Mouse (Mus musculus) C2C12 (cell line): Measurements from ENCODE around the gene Lyrm4. TPM values are rescaled to one million over a fixed set of nuclear protein-coding genes. Genes with fewer than 3 reads are reported as not detected.

Source experiments
- H3K27me3 ChIP-seq: one replicate; pipeline ENCODE4 v1.6.1; 2011; ENCODE audit not compliant: control insufficient read depth, insufficient read depth, insufficient read length
- H3K36me3 ChIP-seq: one replicate; pipeline ENCODE4 v1.6.1; 2011; ENCODE audit not compliant: control insufficient read depth, insufficient read depth
- H3K4me3 ChIP-seq: one replicate; pipeline ENCODE4 v1.5.1; 2011; ENCODE audit warnings: mild to moderate bottlenecking, control low read depth; ENCODE audit not compliant: poor library complexity, insufficient read depth, severe bottlenecking
- H3K79me2 ChIP-seq: one replicate; pipeline ENCODE4 v1.6.1; 2011; ENCODE audit not compliant: control insufficient read depth, insufficient read depth
- H3K79me3 ChIP-seq: one replicate; pipeline ENCODE4 v1.6.1; 2011; ENCODE audit warnings: low read depth, control low read depth
- H3ac ChIP-seq: one replicate; pipeline ENCODE3; 2011; ENCODE audit warnings: low read depth; ENCODE audit not compliant: control insufficient read depth, insufficient read length
- CEBPB ChIP-seq: IDR thresholded peaks from one replicate; pipeline ENCODE4 v1.6.1; 2011; ENCODE audit warnings: low read depth, mild to moderate bottlenecking, control low read depth, moderate library complexity
- CTCF ChIP-seq: IDR thresholded peaks from one replicate; pipeline ENCODE4 v1.5.1; 2011; ENCODE audit not compliant: control insufficient read depth, insufficient read depth, insufficient read length
- FOSL1 ChIP-seq: IDR thresholded peaks from one replicate; pipeline ENCODE4 v1.8.0; 2011; ENCODE audit warnings: mild to moderate bottlenecking, low read length; ENCODE audit not compliant: poor library complexity, insufficient read depth, severe bottlenecking
- MAX ChIP-seq: IDR thresholded peaks from one replicate; pipeline ENCODE4 v1.6.1; 2011; ENCODE audit warnings: mild to moderate bottlenecking, control low read depth
- MYOD1 ChIP-seq: IDR thresholded peaks from one replicate; pipeline ENCODE4 v1.6.1; 2011; ENCODE audit warnings: low read depth; ENCODE audit not compliant: control insufficient read depth, insufficient read length
- MYOG ChIP-seq: IDR thresholded peaks from one replicate; pipeline ENCODE4 v1.6.1; 2011; ENCODE audit not compliant: control insufficient read depth, insufficient read length; ENCODE audit errors: extremely low read depth
- USF1 ChIP-seq: IDR thresholded peaks from one replicate; pipeline ENCODE4 v1.6.1; 2011; ENCODE audit warnings: low read depth, mild to moderate bottlenecking, control low read depth, moderate library complexity
- polyA plus RNA-seq: library from polyadenylated mRNA; unstranded; fragments of >200 nt; fragmentation: generic; extraction: Trizol; gene quantifications from one replicate; pipeline ENCODE4 v1.2.1, GENCODE M21; 2012; ENCODE audit warnings: missing spikeins

The Lyrm4 gene
- polyA plus RNA-seq, 1 experiment: 9.3 TPM

DNA sequence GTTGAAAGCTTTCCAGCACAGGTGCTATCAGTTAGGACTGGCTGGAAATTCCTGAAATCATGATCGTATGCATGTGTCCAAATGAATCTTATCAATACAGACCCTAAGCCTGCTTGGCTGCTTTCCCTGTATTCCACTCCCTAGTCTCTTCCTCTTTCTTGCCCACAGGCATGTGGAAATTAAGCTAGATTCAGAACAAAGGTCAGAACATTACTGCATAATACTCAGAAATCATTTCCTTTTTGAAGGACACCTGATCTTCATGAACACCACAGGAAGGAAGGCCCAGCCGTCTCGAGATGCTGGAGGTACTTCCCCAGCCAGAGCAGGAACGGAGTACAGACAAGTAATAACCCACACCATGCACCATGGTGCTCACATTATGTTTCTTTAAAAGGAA lies 29.2 kb downstream of the Lyrm4 start:
- Histone ChIP-seq H3K79me3 (no peaks in the 10 kb centered on the region), H3K4me3 (no peak overlapping the region), H3ac (no peak overlapping the region), H3K36me3 (peaks cover 7% of the 10 kb centered on the region), H3K27me3 (no peaks in the 10 kb centered on the region), H3K79me2 (no peaks in the 10 kb centered on the region)
- TF ChIP-seq MAX (no peak), FOSL1 (no peak), MYOG (no peak), USF1 (no peak), CEBPB (no peak), MYOD1 (no peak), CTCF (no peak)

GRCm38 (mm10) chr13:36087427-36087826 lies 29.9 kb downstream of the Lyrm4 start:
- no peak overlapping the region for H3K4me3 ChIP-seq
- no peaks in the 10 kb centered on the region for H3K79me3 ChIP-seq
- no peaks in the 10 kb centered on the region for H3K27me3 ChIP-seq
- TF ChIP-seq MYOG (no peak), CEBPB (no peak), MYOD1 (no peak), USF1 (no peak), FOSL1 (no peak), CTCF (no peak), MAX (no peak)
- no peaks in the 10 kb centered on the region for H3K79me2 ChIP-seq
- H3ac ChIP-seq: no peak overlapping the region
- H3K36me3 ChIP-seq: peaks cover 7% of the 10 kb centered on the region

- H3ac ChIP-seq: no peak overlapping the region
- no peaks in the 10 kb centered on the region for H3K27me3 ChIP-seq
- H3K79me2 ChIP-seq: no peaks in the 10 kb centered on the region
- H3K36me3 ChIP-seq: peaks cover 7% of the 10 kb centered on the region
- TF ChIP-seq USF1 (no peak), FOSL1 (peak; percentile 35), CEBPB (peak; percentile 7), MYOD1 (no peak)
- H3K4me3 ChIP-seq: no peak overlapping the region
- no peaks in the 10 kb centered on the region for H3K79me3 ChIP-seq
Observed at GRCm38 (mm10) chr13:36086608-36087391, 30.5 kb downstream of the Lyrm4 start.

GRCm38 (mm10) chr13:36085971-36086370 lies 31.4 kb downstream of the Lyrm4 start:
- H3ac ChIP-seq: no peak overlapping the region
- no peak overlapping the region for H3K4me3 ChIP-seq
- peaks cover 4% of the 10 kb centered on the region for H3K36me3 ChIP-seq
- no peaks in the 10 kb centered on the region for H3K79me3 ChIP-seq
- H3K79me2 ChIP-seq: no peaks in the 10 kb centered on the region
- TF ChIP-seq USF1 (no peak), MYOD1 (no peak), MYOG (no peak), FOSL1 (no peak), MAX (no peak), CTCF (no peak), CEBPB (no peak)
- no peaks in the 10 kb centered on the region for H3K27me3 ChIP-seq

- no peak overlapping the region for H3ac ChIP-seq
- no peak for TF ChIP-seq FOSL1
- no peak for TF ChIP-seq CTCF
- TF ChIP-seq USF1: no peak
- TF ChIP-seq MYOD1: no peak
- TF ChIP-seq MYOG: no peak
- TF ChIP-seq CEBPB: no peak
- TF ChIP-seq MAX: no peak
- H3K27me3 ChIP-seq: no peaks in the 10 kb centered on the region
- no peak overlapping the region for H3K4me3 ChIP-seq
- no peaks in the 10 kb centered on the region for H3K79me3 ChIP-seq
- no peaks in the 10 kb centered on the region for H3K79me2 ChIP-seq
- peaks cover 4% of the 10 kb centered on the region for H3K36me3 ChIP-seq
Observed at GRCm38 (mm10) chr13:36084701-36085100, 32.6 kb downstream of the Lyrm4 start.

- H3K27me3 ChIP-seq: no peaks in the 10 kb centered on the region
- TF ChIP-seq MYOG (no peak), MAX (no peak), CEBPB (no peak), MYOD1 (no peak), USF1 (no peak), FOSL1 (no peak), CTCF (no peak)
- H3ac ChIP-seq: no peak overlapping the region
- peaks cover 4% of the 10 kb centered on the region for H3K36me3 ChIP-seq
- no peaks in the 10 kb centered on the region for H3K79me3 ChIP-seq
- no peaks in the 10 kb centered on the region for H3K79me2 ChIP-seq
- H3K4me3 ChIP-seq: no peak overlapping the region
Observed at GRCm38 (mm10) chr13:36081591-36081990, 35.7 kb downstream of the Lyrm4 start.
